Mouse (Mus musculus): ENCODE results near the gene Fdxr.

GRCm38 (mm10) chr11:115292631-115293375, 16.0 kb upstream of the Fdxr start:
- TF ChIP-seq E2F4 (IDR thresholded peaks at IDR 0.05; ENCODE audit: insufficient read depth) (no peak), CEBPB (IDR thresholded peaks at IDR 0.05; ENCODE audit: insufficient read depth, poor library complexity, severe bottlenecking) (no peak), POLR2A (IDR thresholded peaks at IDR 0.05; ENCODE audit: insufficient read length, low read depth) (no peak), MYOD1 (IDR thresholded peaks at IDR 0.05; ENCODE audit: control insufficient read depth in 1 of 3, insufficient read length in 2 of 3, low read depth in 2 of 3) (no peak), SRF (IDR thresholded peaks at IDR 0.05; ENCODE audit: control insufficient read depth, insufficient read length, low read depth) (no peak), USF1 (IDR thresholded peaks at IDR 0.05; ENCODE audit: low read depth) (no peak), MAX (IDR thresholded peaks at IDR 0.05; ENCODE audit: low read depth) (no peak), TCF12 (IDR thresholded peaks at IDR 0.05; ENCODE audit: insufficient read depth, poor library complexity, severe bottlenecking) (no peak), POLR2AphosphoS2 (IDR thresholded peaks at IDR 0.05; ENCODE audit: insufficient read length, low read depth) (no peak), TCF3 (IDR thresholded peaks at IDR 0.05; ENCODE audit: insufficient read length, low read depth) (no peak), REST (IDR thresholded peaks at IDR 0.05; ENCODE audit: insufficient read depth, insufficient read length) (no peak), MYOG (IDR thresholded peaks at IDR 0.05; ENCODE audit: control insufficient read depth in 1 of 3, insufficient read depth in 1 of 3, insufficient read length in 2 of 3, low read depth in 2 of 3) (no peak)
